Mouse (Mus musculus): ENCODE results near the gene Hist1h4i. TPM values are rescaled to one million over a fixed set of nuclear protein-coding genes. Genes with fewer than 3 reads are reported as not detected.

Hist1h4i gene
- total RNA-seq, 2 experiments from 2014 or later, result 58.2 to 75.2 TPM

- no peak for TF ChIP-seq CTCF (IDR thresholded peaks at IDR 0.05)
- H3K27ac ChIP-seq, result no peak overlapping the region
- peak overlapping the region; percentile 46 for H3K4me3 ChIP-seq
- intact Hi-C loops (cut with DNase I), result loop anchor here (5.0 to 10.0 kb wide), 2 partner anchors 105 to 167 kb away; no protein-coding TSS in a partner anchor
- peak; percentile 69 to 73 for DNase-seq (ENCODE audit: extremely low spot score in 1 of 2, low spot score in 2 of 2)
Measured at GRCm38 (mm10) chr13:22022241-22022640, 18.9 kb downstream of the Hist1h4i start.

DNA sequence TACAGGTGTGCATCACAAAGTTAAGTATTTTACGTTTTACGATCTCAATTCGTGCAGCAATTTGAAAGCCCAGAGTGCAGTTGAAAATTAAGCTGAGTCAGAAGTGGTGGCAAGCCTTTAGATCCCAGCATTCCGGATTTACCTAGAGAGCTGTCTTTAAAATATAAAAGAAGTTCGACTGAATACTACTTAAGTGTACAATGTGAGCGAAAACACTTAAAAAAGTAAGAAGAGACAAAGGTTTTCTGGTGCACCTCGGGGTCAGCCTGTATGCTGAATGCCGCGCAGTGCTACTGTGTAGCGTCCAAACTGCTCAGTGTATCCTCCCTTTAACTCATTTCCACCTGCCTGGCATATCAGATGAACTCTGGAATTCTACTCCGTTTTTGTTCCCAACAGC, 19.6 kb downstream of the Hist1h4i start:
- Histone ChIP-seq H3K27ac (no peak overlapping the region), H3K4me3 (peak overlapping the region; percentile 46)
- TF ChIP-seq CTCF (IDR thresholded peaks at IDR 0.05), result no peak
- DNase-seq (ENCODE audit: extremely low spot score in 1 of 2, low spot score in 2 of 2), result no peak
- intact Hi-C loops (cut with DNase I), result loop anchor here (5.0 to 10.0 kb wide), 2 partner anchors 104 to 167 kb away; no protein-coding TSS in a partner anchor

GRCm38 (mm10) chr13:22020901-22021339, 20.2 kb downstream of the Hist1h4i start:
- Histone ChIP-seq H3K4me3 (peak overlapping the region; percentile 46), H3K27ac (no peak overlapping the region)
- no peak for DNase-seq (ENCODE audit: extremely low spot score in 1 of 2, low spot score in 2 of 2)
- intact Hi-C loops (cut with DNase I), result loop anchor here (5.0 to 10.0 kb wide), 2 partner anchors 104 to 166 kb away; no protein-coding TSS in a partner anchor
- TF ChIP-seq CTCF (IDR thresholded peaks at IDR 0.05), result no peak

- Histone ChIP-seq H3K4me3 (peak overlapping the region; percentile 46), H3K27ac (no peak overlapping the region)
Measured at GRCm38 (mm10) chr13:22019934-22020835, 21.0 kb downstream of the Hist1h4i start.

DNA sequence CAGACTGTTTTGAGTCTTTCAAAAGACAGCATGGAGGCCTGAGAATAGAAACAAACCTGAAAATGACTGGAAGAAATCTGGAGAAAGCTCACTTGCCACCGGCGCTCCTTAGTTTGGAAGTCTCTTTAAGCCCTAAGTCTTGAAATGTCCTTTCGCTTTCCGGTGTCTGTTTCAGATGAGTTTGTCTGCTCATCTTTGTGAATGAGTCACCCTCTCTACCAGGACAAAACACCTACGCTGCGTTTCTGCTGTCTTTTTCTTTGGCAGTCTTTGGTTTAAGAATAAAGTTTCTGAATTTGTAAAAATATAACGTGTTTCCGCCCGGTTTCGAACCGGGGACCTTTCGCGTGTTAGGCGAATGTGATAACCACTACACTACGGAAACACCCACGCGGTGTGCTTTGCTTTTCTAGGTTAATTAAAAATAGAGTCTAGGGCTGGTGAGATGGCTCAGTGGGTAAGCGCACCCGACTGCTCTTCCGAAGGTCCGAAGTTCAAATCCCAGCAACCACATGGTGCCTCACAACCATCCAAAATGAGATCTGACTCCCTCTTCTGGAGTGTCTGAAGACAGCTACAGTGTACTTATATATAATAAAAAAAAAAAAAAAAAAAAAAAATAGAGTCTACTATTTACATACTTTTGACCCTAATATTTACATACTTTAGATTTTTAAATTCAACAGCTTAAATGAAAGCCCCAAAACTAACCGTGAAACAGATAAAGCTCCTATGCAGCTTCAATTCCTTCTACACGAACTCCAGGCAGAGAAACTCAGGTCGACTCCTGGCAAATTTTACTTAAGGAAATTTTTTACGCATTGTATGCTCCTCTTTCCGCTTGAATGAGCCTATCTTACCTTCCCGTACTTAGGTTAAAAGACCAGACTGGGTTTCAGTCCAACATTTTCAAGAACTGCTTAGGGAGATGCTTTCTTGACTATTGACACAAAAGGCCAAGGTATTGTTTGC, 25.4 kb downstream of the Hist1h4i start:
- intact Hi-C loops (cut with DNase I), result loop anchor here (2.0 kb wide), 1 partner anchor 21 kb away; no protein-coding TSS in a partner anchor
- TF ChIP-seq CTCF (IDR thresholded peaks at IDR 0.05), result peak; percentile 21
- Histone ChIP-seq H3K4me3 (no peak overlapping the region), H3K27ac (no peak overlapping the region)
- peak; percentile 56 to 70 for DNase-seq (ENCODE audit: extremely low spot score in 1 of 2, low spot score in 2 of 2)

More at GRCm38 (mm10) chr13:22019934-22020835, 21.0 kb downstream of the Hist1h4i start:
- intact Hi-C loops (cut with DNase I), result loop anchor here (5.0 to 10.0 kb wide), 2 partner anchors 103 to 165 kb away; no protein-coding TSS in a partner anchor
- no peak for DNase-seq (ENCODE audit: extremely low spot score in 1 of 2, low spot score in 2 of 2)
- TF ChIP-seq CTCF (IDR thresholded peaks at IDR 0.05), result no peak

GRCm38 (mm10) chr13:22014411-22014845, 26.7 kb downstream of the Hist1h4i start:
- TF ChIP-seq CTCF (IDR thresholded peaks at IDR 0.05), result no peak
- DNase-seq (ENCODE audit: extremely low spot score in 1 of 2, low spot score in 2 of 2), result no peak
- Histone ChIP-seq H3K4me3 (no peak overlapping the region), H3K27ac (no peak overlapping the region)
- intact Hi-C loops (cut with DNase I), result loop anchor here (2.0 kb wide), 1 partner anchor 20 kb away; no protein-coding TSS in a partner anchor

GRCm38 (mm10) chr13:22013716-22014115, 27.4 kb downstream of the Hist1h4i start:
- no peak overlapping the region for H3K27ac ChIP-seq
- TF ChIP-seq CTCF (IDR thresholded peaks at IDR 0.05), result no peak
- no peak for DNase-seq (ENCODE audit: extremely low spot score in 1 of 2, low spot score in 2 of 2)
- no peak overlapping the region for H3K4me3 ChIP-seq
- intact Hi-C loops (cut with DNase I), result loop anchor here (2.0 kb wide), 1 partner anchor 19 kb away; no protein-coding TSS in a partner anchor

DNA sequence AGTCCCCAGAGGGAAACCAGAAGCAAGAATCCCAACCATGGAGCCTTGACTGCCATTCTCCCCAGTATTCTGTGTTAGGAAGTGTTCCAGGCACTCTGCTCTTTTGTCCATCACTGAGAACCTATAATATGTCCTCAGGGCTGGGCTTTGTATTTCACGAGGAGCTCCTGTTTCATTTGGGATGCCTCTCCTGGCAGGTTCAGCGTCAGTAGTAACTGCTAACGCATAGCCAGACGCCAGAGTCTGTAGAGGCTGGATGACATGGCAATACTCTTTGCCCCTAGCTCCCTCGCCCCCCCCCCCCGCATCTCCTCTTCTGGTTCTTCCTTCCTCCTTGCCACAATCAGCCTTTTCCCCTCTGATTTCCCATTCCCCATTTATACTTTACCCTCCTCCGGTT, 31.5 kb downstream of the Hist1h4i start, which contains the start of gene Prss16:
Prss16 (minus strand) TSS at position 101 of the 400 bp plus-strand sequence.
- no peak within 1 kb of the TSS for H3K4me3 ChIP-seq
- TF ChIP-seq CTCF (IDR thresholded peaks at IDR 0.05), result no peak
- H3K27ac ChIP-seq, result no peak within 1 kb of the TSS
- intact Hi-C loops (cut with DNase I), result loop anchor here (10.0 kb wide), 1 partner anchor 1385 kb away; no protein-coding TSS in a partner anchor
- DNase-seq (ENCODE audit: extremely low spot score in 1 of 2, low spot score in 2 of 2), result no peak

GRCm38 (mm10) chr13:22008707-22009106, 32.5 kb downstream of the Hist1h4i start:
- H3K27ac ChIP-seq, result no peak overlapping the region
- no peak overlapping the region for H3K4me3 ChIP-seq
- DNase-seq (ENCODE audit: extremely low spot score in 1 of 2, low spot score in 2 of 2), result no peak
- TF ChIP-seq CTCF (IDR thresholded peaks at IDR 0.05), result no peak
- intact Hi-C loops (cut with DNase I), result loop anchor here (10.0 kb wide), 1 partner anchor 1386 kb away; no protein-coding TSS in a partner anchor

DNA sequence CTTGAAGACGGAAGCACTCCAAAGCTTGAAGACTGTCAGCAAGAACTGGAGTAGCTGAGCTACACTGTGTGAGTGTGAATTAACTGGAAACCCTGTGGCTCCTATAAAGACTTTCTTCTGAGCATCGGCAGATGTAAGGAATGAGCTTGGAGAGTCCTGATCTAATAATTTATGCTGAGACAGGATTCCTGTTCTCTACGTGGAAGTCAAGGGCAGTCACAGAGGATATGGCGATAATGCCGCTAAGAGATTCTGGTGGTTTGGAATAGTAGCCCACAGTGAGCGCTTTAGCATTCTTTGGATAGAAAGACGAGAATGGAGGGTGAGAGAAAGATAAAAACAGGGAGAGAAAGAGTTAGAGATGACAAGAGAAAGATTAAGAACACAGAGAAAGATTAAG, 33.3 kb downstream of the Hist1h4i start:
- Histone ChIP-seq H3K27ac (no peak overlapping the region), H3K4me3 (no peak overlapping the region)
- intact Hi-C loops (cut with DNase I), result loop anchor here (10.0 kb wide), 1 partner anchor 1387 kb away; no protein-coding TSS in a partner anchor
- TF ChIP-seq CTCF (IDR thresholded peaks at IDR 0.05), result no peak
- DNase-seq (ENCODE audit: extremely low spot score in 1 of 2, low spot score in 2 of 2), result no peak

DNA sequence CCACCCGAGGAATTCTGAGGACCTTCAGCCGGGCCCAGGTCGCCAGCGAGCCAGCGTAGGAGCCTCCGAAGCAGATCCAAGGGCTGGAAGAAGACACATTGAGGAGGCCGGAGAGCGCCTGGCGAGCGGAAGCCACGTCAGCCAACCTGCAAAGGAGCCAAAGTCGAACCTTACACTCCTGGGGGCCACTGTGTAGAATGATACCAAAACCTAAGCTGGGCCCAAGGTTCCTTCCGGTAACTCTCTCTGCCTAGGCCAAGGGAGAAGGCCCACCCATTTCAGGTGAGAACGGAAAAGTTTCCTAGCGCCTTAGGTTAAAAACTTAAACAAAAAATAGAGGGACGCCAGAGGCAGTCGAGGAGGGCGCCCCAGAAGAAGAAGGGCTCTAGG, 34.0 kb downstream of the Hist1h4i start:
- TF ChIP-seq CTCF (IDR thresholded peaks at IDR 0.05), result no peak
- H3K4me3 ChIP-seq, result peak overlapping the region; percentile 52

More for the DNA sequence above, 34.0 kb downstream of the Hist1h4i start:
- H3K27ac ChIP-seq, result no peak overlapping the region
- DNase-seq (ENCODE audit: extremely low spot score in 1 of 2, low spot score in 2 of 2), result no peak
- intact Hi-C loops (cut with DNase I), result loop anchor here (10.0 kb wide), 1 partner anchor 1388 kb away; no protein-coding TSS in a partner anchor

Data from left cerebral cortex, adult 2 months (tissue).